Mouse (Mus musculus) adrenal gland, adult 18-20 months (tissue): Measurements from ENCODE around the gene Smc5. TPM values are rescaled to one million over a fixed set of nuclear protein-coding genes. Genes with fewer than 3 reads are reported as not detected.

Experiments used
- DNase-seq, 2 experiments: peaks; one replicate each; pipeline ENCODE4 v3.0.0; 2021 to 2022; ENCODE audit warnings: low spot score in 2 of 2
- long read RNA-seq, 2 experiments: library from polyadenylated mRNA; stranded (forward); transcript quantifications; one replicate each; pipeline ENCODE4 v2.0.0; 2021
- total RNA-seq, 2 experiments: library from RNA; stranded (reverse); gene quantifications; 1 replicate in 1 of 2; 2 replicates in 1 of 2; pipeline ENCODE4 v1.2.3; 2021

Gene Smc5
- 10 to 100 TPM; 20.8 to 22.1 TPM for total RNA-seq
- long read RNA-seq, experiment 1, full-length matches to known transcripts, result 4 of 7 reads
- long read RNA-seq, experiment 1, partial matches to known transcripts, result 0 of 7 reads
- long read RNA-seq, experiment 1, other reads (novel, unspliced or antisense), result 3 of 7 reads
- long read RNA-seq, experiment 2, full-length matches to known transcripts, result 2 of 10 reads
- long read RNA-seq, experiment 2, partial matches to known transcripts, result 1 of 10 reads
- long read RNA-seq, experiment 2, other reads (novel, unspliced or antisense), result 7 of 10 reads

- peak; percentile 96 to 97 for DNase-seq
Measured at GRCm38 (mm10) chr19:23273355-23274053, at the start of gene Smc5. TSS of gene Smc5 (minus strand) at chr19:23273897.

GRCm38 (mm10) chr19:23323107-23323506, 49.4 kb upstream of the Smc5 start:
- DNase-seq, result no peak

GRCm38 (mm10) chr19:23317989-23318358, 44.3 kb upstream of the Smc5 start:
- no peak for DNase-seq

- no peak for DNase-seq
Measured at GRCm38 (mm10) chr19:23317295-23317988, 43.7 kb upstream of the Smc5 start.

- no peak for DNase-seq
Measured at GRCm38 (mm10) chr19:23316851-23317250, 43.2 kb upstream of the Smc5 start.

- no peak for DNase-seq
Measured at GRCm38 (mm10) chr19:23309979-23310378, 36.3 kb upstream of the Smc5 start.

- DNase-seq, result no peak
Measured at GRCm38 (mm10) chr19:23306671-23307070, 33.0 kb upstream of the Smc5 start.

- DNase-seq, result no peak
Measured at GRCm38 (mm10) chr19:23299987-23300386, 26.3 kb upstream of the Smc5 start.

- DNase-seq, result no peak
Measured at GRCm38 (mm10) chr19:23298917-23299316, 25.2 kb upstream of the Smc5 start.

GRCm38 (mm10) chr19:23297191-23297590, 23.5 kb upstream of the Smc5 start:
- no peak for DNase-seq

GRCm38 (mm10) chr19:23289251-23289650, 15.6 kb upstream of the Smc5 start:
- no peak for DNase-seq

- DNase-seq, result no peak
Measured at GRCm38 (mm10) chr19:23281911-23282660, 8.4 kb upstream of the Smc5 start.

- DNase-seq, result no peak
Measured at GRCm38 (mm10) chr19:23274054-23274724, 492 bp upstream of the Smc5 start.

GRCm38 (mm10) chr19:23256771-23257170, 16.9 kb downstream of the Smc5 start:
- no peak for DNase-seq

- DNase-seq, result no peak
Measured at GRCm38 (mm10) chr19:23246473-23246872, 27.2 kb downstream of the Smc5 start.

- DNase-seq, result no peak
Measured at GRCm38 (mm10) chr19:23225065-23225464, 48.6 kb downstream of the Smc5 start.

GRCm38 (mm10) chr19:23214326-23214725, 59.4 kb downstream of the Smc5 start:
- DNase-seq, result no peak

- DNase-seq, result no peak
Measured at GRCm38 (mm10) chr19:23211325-23211724, 62.4 kb downstream of the Smc5 start.

- DNase-seq, result no peak
Measured at GRCm38 (mm10) chr19:23203505-23204053, 70.1 kb downstream of the Smc5 start.

- no peak for DNase-seq
Measured at GRCm38 (mm10) chr19:23202106-23202505, 71.6 kb downstream of the Smc5 start.

GRCm38 (mm10) chr19:23193076-23193475, 80.6 kb downstream of the Smc5 start:
- DNase-seq, result no peak
